Mouse (Mus musculus) liver, postnatal 0 days (tissue): ENCODE data around the gene Patl2.
A peak's percentile ranks its signal among the peaks of the same experiment; 100 is the strongest.

Experiments used
- CTCF ChIP-seq: sonication (generic); IDR thresholded peaks from 2 replicates; pipeline ENCODE4 v1.5.1; 2016; ENCODE audit warnings: antibody characterized with exemption, low read depth
- EP300 ChIP-seq: IDR thresholded peaks from 2 replicates; pipeline ENCODE4 v1.6.1; 2016; ENCODE audit warnings: antibody characterized with exemption, low read depth, mild to moderate bottlenecking

GRCm38 (mm10) chr2:122147508-122148241, 38.3 kb downstream of the Patl2 start, which contains the start of gene B2m:
- no peak for TF ChIP-seq CTCF
- peak; percentile 50; the same call in 1 of the 2 replicates for TF ChIP-seq EP300
